Mouse (Mus musculus) CH12.LX (cell line): ENCODE measurements at regions not wholly inside any gene's neighbourhood (a gene's known extent, or its start where the extent isn't known, plus 50 kb on each side); places are given as distances from the start of the nearest gene placed in this dataset.

ENCODE experiments used
- DNase-seq: peaks from one replicate; pipeline ENCODE4 v3.0.0-alpha.2; 2013; ENCODE audit errors: extremely low read depth
- H3K27ac ChIP-seq: 2 replicates; pipeline ENCODE4 v1.5.1; 2012; ENCODE audit warnings: low read depth, mild to moderate bottlenecking, control low read depth, moderate library complexity; ENCODE audit not compliant: insufficient read depth
- H3K27me3 ChIP-seq: replicated peaks from 2 replicates; pipeline ENCODE3; 2012; ENCODE audit warnings: inconsistent platforms
- H3K36me3 ChIP-seq, 2 experiments: replicated peaks in 1 of 2; 2 replicates each; pipeline versions ENCODE3 to v1.6.1; 2012; ENCODE audit warnings: inconsistent platforms in 1 of 2, low read length in 1 of 2, mild to moderate bottlenecking in 1 of 2, mixed read lengths in 1 of 2, moderate library complexity in 1 of 2; ENCODE audit not compliant: control insufficient read depth in 1 of 2, insufficient read depth in 1 of 2
- H3K4me1 ChIP-seq, 2 experiments: 2 replicates each; pipeline ENCODE4 v1.6.1; 2012; ENCODE audit warnings: inconsistent platforms in 1 of 2, moderate library complexity in 1 of 2; ENCODE audit not compliant: insufficient read depth in 2 of 2, control insufficient read depth in 1 of 2
- H3K4me2 ChIP-seq: 2 replicates; pipeline ENCODE4 v1.6.1; 2012; ENCODE audit warnings: low read depth, mild to moderate bottlenecking, control low read depth; ENCODE audit not compliant: poor library complexity, insufficient read depth, severe bottlenecking
- H3K4me3 ChIP-seq, 3 experiments: fragments of 150-350 bp in 1 of 3; sonication (generic) in 1 of 3; replicated peaks in 1 of 3; 2 replicates each; pipeline versions ENCODE3 to v1.5.1; 2011 to 2012; ENCODE audit warnings: low read depth in 2 of 3, low read length in 2 of 3, mild to moderate bottlenecking in 2 of 3, moderate library complexity in 2 of 3, control low read depth in 1 of 3, improper control_type of control experiment in 1 of 3, inconsistent platforms in 1 of 3, mixed read lengths in 1 of 3; ENCODE audit not compliant: poor library complexity in 1 of 3
- H3K79me2 ChIP-seq: replicated peaks from 2 replicates; pipeline ENCODE4 v1.6.1; 2012; ENCODE audit warnings: mild to moderate bottlenecking, moderate library complexity; ENCODE audit not compliant: control insufficient read depth, poor library complexity, insufficient read depth, severe bottlenecking; ENCODE audit errors: extremely low read depth
- H3K9ac ChIP-seq: 2 replicates; pipeline ENCODE4 v1.6.1; 2012; ENCODE audit warnings: low read depth, mild to moderate bottlenecking, control low read depth, moderate library complexity; ENCODE audit not compliant: insufficient read depth
- H3K9me3 ChIP-seq: replicated peaks from 2 replicates; pipeline ENCODE3; 2012; ENCODE audit warnings: low read length, inconsistent platforms, mixed read lengths
- CHD2 ChIP-seq: IDR thresholded peaks from 2 replicates; pipeline ENCODE4 v1.6.1; 2011; ENCODE audit warnings: low read length, improper control_type of control experiment
- CTCF ChIP-seq, 2 experiments: IDR thresholded peaks in 1 of 2; conservative IDR thresholded peaks in 1 of 2; 2 replicates each; pipeline ENCODE4 v1.5.1; 2011 to 2012; ENCODE audit warnings: low read depth in 2 of 2, low read length in 2 of 2, improper control_type of control experiment in 1 of 2, inconsistent platforms in 1 of 2, mild to moderate bottlenecking in 1 of 2, moderate library complexity in 1 of 2
- HCFC1 ChIP-seq: IDR thresholded peaks from 2 replicates; pipeline ENCODE4 v1.6.1; 2012; ENCODE audit warnings: low read depth, mild to moderate bottlenecking, inconsistent platforms, low read length, improper control_type of control experiment
- IRF4 ChIP-seq: IDR thresholded peaks from 2 replicates; pipeline ENCODE4 v1.6.1; 2014; ENCODE audit warnings: low read depth, mild to moderate bottlenecking, inconsistent platforms, low read length, improper control_type of control experiment
- JUN ChIP-seq: IDR thresholded peaks from 2 replicates; pipeline ENCODE4 v1.6.1; 2011; ENCODE audit warnings: low read depth, mild to moderate bottlenecking, low read length, improper control_type of control experiment, moderate library complexity; ENCODE audit not compliant: insufficient read depth
- MAX ChIP-seq: IDR thresholded peaks from 2 replicates; pipeline ENCODE4 v1.6.1; 2011; ENCODE audit warnings: low read length, improper control_type of control experiment
- MAZ ChIP-seq: IDR thresholded peaks from 2 replicates; pipeline ENCODE4 v1.6.1; 2012; ENCODE audit warnings: low read depth, mild to moderate bottlenecking, inconsistent platforms, low read length, improper control_type of control experiment, moderate library complexity
- MXI1 ChIP-seq: IDR thresholded peaks from 2 replicates; pipeline ENCODE4 v1.6.1; 2011; ENCODE audit warnings: mild to moderate bottlenecking, low read depth, low read length, improper control_type of control experiment
- NELFE ChIP-seq: IDR thresholded peaks from 2 replicates; pipeline ENCODE4 v1.6.1; 2011; ENCODE audit warnings: low read depth, low read length, improper control_type of control experiment
- NRF1 ChIP-seq: IDR thresholded peaks from 2 replicates; pipeline ENCODE4 v1.6.1; 2014; ENCODE audit warnings: low read depth, mild to moderate bottlenecking, inconsistent platforms, low read length, improper control_type of control experiment, moderate library complexity
- PAX5 ChIP-seq: IDR thresholded peaks from 2 replicates; pipeline ENCODE4 v1.6.1; 2012; ENCODE audit warnings: low read length, inconsistent platforms, mixed read lengths
- POLR2A ChIP-seq: IDR thresholded peaks from 2 replicates; pipeline ENCODE4 v1.6.1; 2011; ENCODE audit warnings: low read depth, mild to moderate bottlenecking, improper control_type of control experiment, low read length
- RAD21 ChIP-seq: IDR thresholded peaks from 2 replicates; pipeline ENCODE4 v1.6.1; 2011; ENCODE audit warnings: low read depth, mild to moderate bottlenecking, low read length, improper control_type of control experiment, moderate library complexity
- SMC3 ChIP-seq: IDR thresholded peaks from 2 replicates; pipeline ENCODE4 v1.6.1; 2011; ENCODE audit warnings: low read depth, low read length, improper control_type of control experiment
- TCF12 ChIP-seq: IDR thresholded peaks from 2 replicates; pipeline ENCODE4 v1.6.1; 2014; ENCODE audit warnings: low read depth, mild to moderate bottlenecking, inconsistent platforms, low read length, improper control_type of control experiment
- ZC3H11A ChIP-seq: IDR thresholded peaks from 2 replicates; pipeline ENCODE4 v1.6.1; 2012; ENCODE audit warnings: low read depth, mild to moderate bottlenecking, inconsistent platforms, low read length, improper control_type of control experiment
- ZMIZ1 ChIP-seq: IDR thresholded peaks from 2 replicates; pipeline ENCODE4 v1.6.1; 2012; ENCODE audit warnings: low read depth, mild to moderate bottlenecking, inconsistent platforms, low read length, improper control_type of control experiment
- dilution Hi-C: fragments of 300-500 bp; cut with MboI; formaldehyde crosslinking; loops from 2 replicates; pipeline ENCODE4 v1.14.3; 2020; ENCODE audit warnings: low sequenced_read_pairs; ENCODE audit not compliant: extremely low pct_unique_long_range_greater_than_20kb, extremely low pct_ligation_motif_present
- in situ Hi-C: fragments of 300-500 bp; cut with MboI; formaldehyde crosslinking; loops from 3 replicates; pipeline ENCODE4 v1.14.3; 2019; ENCODE audit warnings: low sequenced_read_pairs, low pct_ligation_motif_present, low pct_unique_long_range_greater_than_20kb, mixed read lengths

GRCm38 (mm10) chr12:92302951-92303591 is 454.1 kb upstream of the Sel1l start:
- DNase-seq: peak; percentile 88
- Histone ChIP-seq H3K79me2 (no peaks in the 10 kb centered on the region), H3K9ac (no peak overlapping the region), H3K4me2 (peak overlapping the region; percentile 84), H3K36me3 (no peaks in the 10 kb centered on the region), H3K4me1 (peaks cover 0 to 6% of the 10 kb centered on the region in 2 experiments; a peak in 1 of 4 replicates), H3K27ac (no peak overlapping the region), H3K4me3 (no peak overlapping the region), H3K27me3 (no peaks in the 10 kb centered on the region), H3K9me3 (no peaks in the 10 kb centered on the region)
- TF ChIP-seq SMC3 (peak; percentile 79), RAD21 (peak; percentile 94), MAZ (peak; percentile 30; the same call in 1 of the 2 replicates), JUN (no peak), IRF4 (0 out of 2 replicates have a peak, but pooled peaks have one; percentile 31), CTCF (conservative IDR thresholded peaks at IDR 0.05 in 1 of 2, IDR thresholded peaks at IDR 0.05 in 1 of 2; ENCODE audit: low read depth in 2 of 2, low read length in 2 of 2) (peak; percentile 30 to 89; a peak in 2 of 4 replicates), NELFE (no peak), MXI1 (peak; percentile 47; the same call in 1 of the 2 replicates), HCFC1 (no peak), CHD2 (peak; percentile 52; the same call in 1 of the 2 replicates), MAX (peak; percentile 26; the same call in 1 of the 2 replicates), ZMIZ1 (no peak), PAX5 (no peak)
- in situ Hi-C loops (no loop called here), dilution Hi-C loops (no loop called here)

GRCm38 (mm10) chr12:92294887-92295286 is 445.9 kb upstream of the Sel1l start:
- dilution Hi-C loops: no loop called here
- Histone ChIP-seq H3K4me3 (no peak overlapping the region), H3K4me2 (no peak overlapping the region), H3K9ac (no peak overlapping the region), H3K36me3 (no peaks in the 10 kb centered on the region), H3K79me2 (no peaks in the 10 kb centered on the region), H3K9me3 (no peaks in the 10 kb centered on the region), H3K4me1 (peaks cover 0 to 6% of the 10 kb centered on the region in 2 experiments; a peak in 1 of 4 replicates), H3K27ac (no peak overlapping the region), H3K27me3 (no peaks in the 10 kb centered on the region)
- in situ Hi-C loops: no loop called here
- TF ChIP-seq TCF12 (no peak), NRF1 (no peak), ZC3H11A (no peak), POLR2A (no peak), NELFE (no peak)
- no peak for DNase-seq
